Mouse (Mus musculus): ENCODE measurements around the gene Slc36a3. TPM values are rescaled to one million over a fixed set of nuclear protein-coding genes. Genes with fewer than 3 reads are reported as not detected.
"Not testable (repeated sequence)": the region's sequence is repeated elsewhere in the genome, so short reads cannot be mapped to it uniquely, and the experiment has no call there.

Slc36a3 gene
- polyA plus RNA-seq, 1 experiment from 2014 or later, result not detected

GRCm38 (mm10) chr11:55103229-55103628 lies 48.3 kb downstream of the Slc36a3 start:
- Histone ChIP-seq H3K9me3 (ENCODE audit: control insufficient read depth, low read length) (no peaks in the 10 kb centered on the region), H3K9ac (no peak overlapping the region), H3K4me1 (replicated peaks; ENCODE audit: control insufficient read depth, insufficient read depth, low read length) (peaks cover 4% of the 10 kb centered on the region; the same call in 1 of the 2 replicates), H3K4me3 (replicated peaks; ENCODE audit: low read length) (no peak overlapping the region), H3K4me2 (replicated peaks) (no peak overlapping the region), H3K36me3 (replicated peaks; ENCODE audit: control insufficient read depth, insufficient read depth) (peaks cover 7% of the 10 kb centered on the region; the same call in 1 of the 2 replicates), H3K27ac (no peak overlapping the region), H3K27me3 (ENCODE audit: control insufficient read depth, insufficient read depth, low read length) (no peaks in the 10 kb centered on the region)
- no peak for ATAC-seq (ENCODE audit: low FRiP score)
- peak; percentile 42 for DNase-seq (ENCODE audit: low spot score)
- WGBS, result 54% methylated on average over 3 of the region's 3 CpGs

GRCm38 (mm10) chr11:55102015-55102414 lies 49.5 kb downstream of the Slc36a3 start:
- Histone ChIP-seq H3K4me2 (replicated peaks) (no peak overlapping the region), H3K4me3 (replicated peaks; ENCODE audit: low read length) (no peak overlapping the region), H3K27ac (no peak overlapping the region), H3K4me1 (replicated peaks; ENCODE audit: control insufficient read depth, insufficient read depth, low read length) (peaks cover 4% of the 10 kb centered on the region; the same call in 1 of the 2 replicates), H3K9ac (no peak overlapping the region), H3K9me3 (ENCODE audit: control insufficient read depth, low read length) (no peaks in the 10 kb centered on the region), H3K27me3 (ENCODE audit: control insufficient read depth, insufficient read depth, low read length) (no peaks in the 10 kb centered on the region), H3K36me3 (replicated peaks; ENCODE audit: control insufficient read depth, insufficient read depth) (peaks cover 7% of the 10 kb centered on the region; the same call in 1 of the 2 replicates)
- DNase-seq (ENCODE audit: low spot score) (no peak), ATAC-seq (ENCODE audit: low FRiP score) (no peak)
- WGBS, result 88% methylated on average over 3 of the region's 3 CpGs

DNA sequence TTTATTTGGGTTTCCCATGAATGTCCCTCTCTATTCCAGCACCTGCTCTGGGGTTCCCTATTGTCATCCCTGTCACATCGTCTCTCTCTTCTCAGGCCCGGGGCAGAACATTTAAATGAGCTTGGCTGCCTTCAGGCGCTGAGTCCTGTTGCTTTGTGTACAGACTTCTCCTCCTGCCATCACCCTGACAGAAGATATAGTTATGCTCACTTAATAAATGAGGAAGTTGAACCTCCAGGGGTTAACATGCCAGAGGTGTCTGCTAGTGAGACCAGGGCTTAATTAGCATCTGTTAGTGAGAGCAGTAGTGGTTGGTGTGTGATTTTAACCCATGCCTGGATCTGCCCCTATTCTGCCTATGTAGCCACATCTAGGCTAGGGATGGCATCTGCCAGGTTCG lies 51.6 kb downstream of the Slc36a3 start:
- Histone ChIP-seq H3K9me3 (ENCODE audit: control insufficient read depth, low read length) (no peaks in the 10 kb centered on the region), H3K36me3 (replicated peaks; ENCODE audit: control insufficient read depth, insufficient read depth) (no peaks in the 10 kb centered on the region), H3K27ac (no peak overlapping the region), H3K4me2 (replicated peaks) (no peak overlapping the region), H3K27me3 (ENCODE audit: control insufficient read depth, insufficient read depth, low read length) (no peaks in the 10 kb centered on the region), H3K4me3 (replicated peaks; ENCODE audit: low read length) (no peak overlapping the region), H3K9ac (0 out of 2 replicates have a peak overlapping the region, but pooled peaks have one; percentile 16), H3K4me1 (replicated peaks; ENCODE audit: control insufficient read depth, insufficient read depth, low read length) (peaks cover 4% of the 10 kb centered on the region; the same call in 1 of the 2 replicates)
- WGBS, result 23% methylated on average over 4 of the region's 4 CpGs
- no peak for ATAC-seq (ENCODE audit: low FRiP score)
- no peak for DNase-seq (ENCODE audit: low spot score)

DNA sequence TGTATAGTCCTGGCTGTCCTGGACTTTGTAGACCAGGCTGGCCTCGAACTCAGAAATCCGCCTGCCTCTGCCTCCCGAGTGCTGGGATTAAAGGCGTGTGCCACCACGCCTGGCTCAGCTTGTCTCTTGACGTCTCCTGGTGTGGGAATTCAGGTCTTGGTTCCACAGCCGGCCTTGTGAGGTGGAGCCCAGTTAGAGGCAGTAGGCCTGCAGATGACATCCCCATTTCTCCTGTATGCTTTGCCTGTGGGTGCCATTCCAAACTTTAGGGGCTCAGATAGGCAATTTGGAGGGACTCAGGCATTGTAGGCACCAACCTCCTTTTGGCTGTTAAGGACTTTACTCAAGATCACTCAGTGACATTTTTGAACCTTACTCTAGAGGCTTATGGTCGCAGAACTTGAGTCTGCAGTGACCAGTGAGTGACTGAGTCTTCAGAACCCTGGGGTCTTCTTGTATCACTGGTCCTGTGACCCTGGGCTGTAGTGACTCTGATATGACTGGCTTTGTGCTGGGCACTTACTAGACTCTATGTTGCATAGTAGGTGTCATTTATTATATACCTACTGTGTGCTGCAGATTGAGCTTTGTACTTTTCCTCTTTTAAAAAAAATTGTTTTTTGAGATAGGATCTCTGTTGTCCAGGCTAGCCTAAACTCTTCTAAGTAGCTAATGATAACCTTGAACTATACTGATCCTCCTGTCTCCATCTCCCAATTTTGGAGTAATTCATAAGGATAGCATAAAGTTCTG lies 52.3 kb downstream of the Slc36a3 start:
- H3K27me3 ChIP-seq (ENCODE audit: control insufficient read depth, insufficient read depth, low read length), result no peaks in the 10 kb centered on the region
- peak overlapping the region; percentile 71; the same call in 1 of the 2 replicates for H3K4me2 ChIP-seq (replicated peaks)
- H3K9ac ChIP-seq, result no peak overlapping the region
- H3K36me3 ChIP-seq (replicated peaks; ENCODE audit: control insufficient read depth, insufficient read depth), result no peaks in the 10 kb centered on the region
- H3K4me3 ChIP-seq (replicated peaks; ENCODE audit: low read length), result peak overlapping the region; percentile 56
- no peaks in the 10 kb centered on the region for H3K9me3 ChIP-seq (ENCODE audit: control insufficient read depth, low read length)
- no peak for DNase-seq (ENCODE audit: low spot score)
- WGBS, result 88% methylated on average over 8 of the region's 8 CpGs
- ATAC-seq (ENCODE audit: low FRiP score), result no peak
- no peak overlapping the region for H3K27ac ChIP-seq
- H3K4me1 ChIP-seq (replicated peaks; ENCODE audit: control insufficient read depth, insufficient read depth, low read length), result peaks cover 4% of the 10 kb centered on the region; the same call in 1 of the 2 replicates

DNA sequence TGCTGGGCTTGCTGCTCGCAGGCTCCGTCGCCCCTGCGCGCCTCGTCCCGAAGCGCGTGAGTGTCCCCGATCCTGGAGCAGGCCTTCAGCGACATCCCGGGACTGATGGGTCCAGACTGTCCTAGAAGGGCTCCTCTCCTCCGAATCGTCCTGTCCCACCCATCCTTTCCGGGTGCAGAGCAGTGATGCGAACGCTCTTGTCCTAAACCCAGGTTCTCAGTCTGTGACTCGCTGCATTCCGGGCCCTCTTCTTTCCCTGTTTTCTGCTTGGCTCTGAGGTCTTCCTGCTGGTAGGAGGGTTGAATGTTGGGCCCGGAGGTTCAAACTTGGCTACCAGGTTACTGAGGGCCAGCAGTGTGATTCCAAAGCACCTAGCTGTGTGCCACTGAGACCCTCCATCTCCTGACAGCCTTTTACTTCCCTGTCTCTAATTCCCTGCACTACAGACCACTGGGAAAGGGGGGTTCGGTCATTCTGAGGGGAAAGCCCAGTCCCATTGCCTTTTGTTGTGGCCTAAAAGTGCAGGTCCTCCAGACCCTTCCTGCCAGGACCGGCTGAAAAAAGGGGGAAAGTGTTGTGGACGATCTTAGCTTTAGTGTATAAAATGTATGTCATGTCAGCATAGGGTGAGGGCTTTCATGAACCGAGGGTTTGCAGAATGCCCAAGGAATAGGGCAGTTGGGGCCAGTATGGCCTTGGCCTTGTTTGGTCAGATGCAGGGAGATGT lies 53.2 kb downstream of the Slc36a3 start:
- Histone ChIP-seq H3K27me3 (ENCODE audit: control insufficient read depth, insufficient read depth, low read length) (no peaks in the 10 kb centered on the region), H3K27ac (peak overlapping the region; percentile 44), H3K4me1 (replicated peaks; ENCODE audit: control insufficient read depth, insufficient read depth, low read length) (peaks cover 4% of the 10 kb centered on the region; the same call in 1 of the 2 replicates), H3K4me3 (replicated peaks; ENCODE audit: low read length) (peak overlapping the region; percentile 56), H3K4me2 (replicated peaks) (peak overlapping the region; percentile 71), H3K9ac (peak overlapping the region; percentile 70), H3K36me3 (replicated peaks; ENCODE audit: control insufficient read depth, insufficient read depth) (no peaks in the 10 kb centered on the region), H3K9me3 (ENCODE audit: control insufficient read depth, low read length) (no peaks in the 10 kb centered on the region)
- DNase-seq (ENCODE audit: low spot score) (no peak), ATAC-seq (ENCODE audit: low FRiP score) (peak; percentile 9; the same call in 1 of the 2 replicates)
- 12% methylated on average over 24 of the region's 24 CpGs for whole genome bisulfite sequencing

- Histone ChIP-seq H3K27me3 (ENCODE audit: control insufficient read depth, insufficient read depth, low read length) (no peaks in the 10 kb centered on the region), H3K4me3 (replicated peaks; ENCODE audit: low read length) (peak within 1 kb of the TSS; percentile 56), H3K9ac (peak within 1 kb of the TSS; percentile 70), H3K27ac (peak within 1 kb of the TSS; percentile 44), H3K36me3 (replicated peaks; ENCODE audit: control insufficient read depth, insufficient read depth) (no peaks in the 10 kb centered on the region), H3K9me3 (ENCODE audit: control insufficient read depth, low read length) (no peaks in the 10 kb centered on the region), H3K4me1 (replicated peaks; ENCODE audit: control insufficient read depth, insufficient read depth, low read length) (peaks cover 4% of the 10 kb centered on the region; the same call in 1 of the 2 replicates), H3K4me2 (replicated peaks) (peak within 1 kb of the TSS; percentile 71)
- WGBS, result 2% methylated on average over 45 of the region's 45 CpGs
- DNase-seq (ENCODE audit: low spot score) (peak; percentile 88), ATAC-seq (ENCODE audit: low FRiP score) (peak; percentile 95)
Observed at GRCm38 (mm10) chr11:55097463-55098188, 53.9 kb downstream of the Slc36a3 start, which contains the start of gene Gm2a. Gene Gm2a, plus strand, starts transcription at chr11:55098115.

DNA sequence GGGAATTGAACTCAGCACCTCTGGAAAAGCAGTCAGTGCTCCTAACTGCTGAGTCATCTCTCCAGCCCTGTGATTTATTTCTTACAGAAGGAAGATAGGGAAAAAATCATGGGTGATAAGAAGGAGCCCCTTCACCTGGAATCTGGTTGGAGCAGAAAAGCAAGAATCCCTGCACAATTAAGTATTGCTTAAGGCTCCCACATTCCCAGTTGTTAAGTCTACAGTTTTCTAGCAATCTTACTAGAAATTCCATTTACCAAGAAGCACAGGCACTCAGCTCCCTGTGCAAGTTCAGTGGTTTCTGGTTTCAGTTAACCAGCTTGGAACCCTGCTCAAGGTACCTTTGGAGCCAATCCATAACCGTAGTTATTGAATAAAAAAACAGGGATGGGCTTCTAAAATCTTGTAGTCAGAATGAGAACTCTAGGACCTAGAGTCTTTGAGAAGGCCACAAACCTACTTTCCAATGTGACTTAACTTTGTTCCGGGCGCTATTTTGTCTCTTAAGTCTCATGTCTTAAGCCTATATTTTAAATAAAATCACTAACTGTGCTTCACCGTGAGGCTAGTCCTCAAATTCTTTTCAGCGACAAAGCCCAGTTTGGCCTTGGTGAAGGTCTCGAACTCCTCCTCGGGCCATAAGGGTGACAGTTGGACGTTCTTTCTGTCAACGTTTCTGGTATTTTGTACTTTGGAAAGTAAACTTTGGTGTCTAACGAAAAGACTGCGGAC lies 54.6 kb downstream of the Slc36a3 start:
- 40% methylated on average over 11 of the region's 11 CpGs for WGBS
- Histone ChIP-seq H3K9ac (no peak overlapping the region), H3K4me1 (replicated peaks; ENCODE audit: control insufficient read depth, insufficient read depth, low read length) (peaks cover 4% of the 10 kb centered on the region; the same call in 1 of the 2 replicates), H3K27ac (0 out of 2 replicates have a peak overlapping the region, but pooled peaks have one; percentile 10), H3K27me3 (ENCODE audit: control insufficient read depth, insufficient read depth, low read length) (no peaks in the 10 kb centered on the region), H3K9me3 (ENCODE audit: control insufficient read depth, low read length) (no peaks in the 10 kb centered on the region), H3K4me3 (replicated peaks; ENCODE audit: low read length) (peak overlapping the region; percentile 56), H3K4me2 (replicated peaks) (peak overlapping the region; percentile 71), H3K36me3 (replicated peaks; ENCODE audit: control insufficient read depth, insufficient read depth) (no peaks in the 10 kb centered on the region)
- ATAC-seq (ENCODE audit: low FRiP score) (no peak), DNase-seq (ENCODE audit: low spot score) (no peak)

GRCm38 (mm10) chr11:55096296-55096695 lies 55.2 kb downstream of the Slc36a3 start:
- 85% methylated on average over 4 of the region's 4 CpGs for WGBS
- not testable (repeated sequence) for H3K4me3 ChIP-seq (replicated peaks; ENCODE audit: low read length); H3K9ac ChIP-seq; H3K4me1 ChIP-seq (replicated peaks; ENCODE audit: control insufficient read depth, insufficient read depth, low read length); H3K27me3 ChIP-seq (ENCODE audit: control insufficient read depth, insufficient read depth, low read length); H3K4me2 ChIP-seq (replicated peaks); DNase-seq (ENCODE audit: low spot score); H3K9me3 ChIP-seq (ENCODE audit: control insufficient read depth, low read length); H3K36me3 ChIP-seq (replicated peaks; ENCODE audit: control insufficient read depth, insufficient read depth); ATAC-seq (ENCODE audit: low FRiP score); H3K27ac ChIP-seq
